Mouse (Mus musculus) heart, postnatal 0 days (tissue): ENCODE measurements around the gene Tet1. TPM values are rescaled to one million over a fixed set of nuclear protein-coding genes. Genes with fewer than 3 reads are reported as not detected.
A peak's percentile ranks its signal among the peaks of the same experiment; 100 is the strongest.

Experiments used
- ATAC-seq: fragments of 200-750 bp; cut with Nextera tagmentation; 2 replicates; pipeline ENCODE4 v1.8.0; 2017; ENCODE audit warnings: low read depth, moderate number of reproducible peaks, moderate library complexity; ENCODE audit not compliant: insufficient read depth
- DNase-seq: peaks from one replicate; pipeline ENCODE4 v3.0.0-alpha.2; 2016; ENCODE audit warnings: low spot score
- H3K27ac ChIP-seq: fragments of 300-500 bp; sonication (generic); 2 replicates; pipeline ENCODE4 v1.5.1; 2014; ENCODE audit warnings: low read depth, mild to moderate bottlenecking
- H3K27me3 ChIP-seq: fragments of 300-500 bp; sonication (generic); 2 replicates; pipeline ENCODE4 v1.6.1; 2014; ENCODE audit warnings: low read length, mixed read lengths; ENCODE audit not compliant: control insufficient read depth, insufficient read depth
- H3K36me3 ChIP-seq: fragments of 300-500 bp; sonication (generic); replicated peaks from 2 replicates; pipeline ENCODE4 v1.6.1; 2014; ENCODE audit warnings: low read length, mixed read lengths; ENCODE audit not compliant: control insufficient read depth, insufficient read depth
- H3K4me1 ChIP-seq: fragments of 300-500 bp; sonication (generic); 2 replicates; pipeline ENCODE4 v1.6.1; 2014; ENCODE audit warnings: antibody characterized with exemption; ENCODE audit not compliant: control insufficient read depth, insufficient read depth
- H3K4me2 ChIP-seq: fragments of 300-500 bp; sonication (generic); 2 replicates; pipeline ENCODE4 v1.6.1; 2014; ENCODE audit warnings: low read depth, mild to moderate bottlenecking, low read length, moderate library complexity
- H3K4me3 ChIP-seq: fragments of 300-500 bp; sonication (generic); 2 replicates; pipeline ENCODE4 v1.5.1; 2014; ENCODE audit warnings: low read depth, low read length
- H3K9ac ChIP-seq: fragments of 300-500 bp; sonication (generic); replicated peaks from 2 replicates; pipeline ENCODE4 v1.6.1; 2014; ENCODE audit warnings: low read depth, low read length, mixed read lengths
- H3K9me3 ChIP-seq: fragments of 300-500 bp; sonication (generic); replicated peaks from 2 replicates; pipeline ENCODE4 v1.6.1; 2016; ENCODE audit warnings: low read length; ENCODE audit not compliant: control insufficient read depth
- CTCF ChIP-seq: IDR thresholded peaks from 2 replicates; pipeline ENCODE4 v1.5.1; 2016; ENCODE audit warnings: antibody characterized with exemption, control low read depth, low read depth
- EP300 ChIP-seq: IDR thresholded peaks from 2 replicates; pipeline ENCODE4 v1.6.1; 2016; ENCODE audit warnings: antibody characterized with exemption, low read depth
- WGBS: fragments of 180-500 bp; shearing (Covaris S2); extraction: QIAGEN DNeasy Blood & Tissue Kit; methylation state at CpG from one replicate; pipeline ENCODE4 v1.1.7; 2014; 5-methylcytosine and 5-hydroxymethylcytosine counted together
- polyA plus RNA-seq: library from polyadenylated mRNA; unstranded; fragments of >200 nt; fragmentation: Nextera tagmentation; extraction: Ambion mirVana; gene quantifications from 2 replicates; pipeline ENCODE4 v1.2.1, GENCODE M21; 2015
- total RNA-seq: library from RNA; depleted of rRNA; stranded (reverse); fragments of >200 nt; gene quantifications from 2 replicates; pipeline ENCODE4 v1.2.3, GENCODE M21; 2014; ENCODE audit warnings: low replicate concordance

The Tet1 gene
- total and polyA plus RNA-seq, 2 experiments from 2014 or later, result 17.3 to 19.9 TPM

DNA sequence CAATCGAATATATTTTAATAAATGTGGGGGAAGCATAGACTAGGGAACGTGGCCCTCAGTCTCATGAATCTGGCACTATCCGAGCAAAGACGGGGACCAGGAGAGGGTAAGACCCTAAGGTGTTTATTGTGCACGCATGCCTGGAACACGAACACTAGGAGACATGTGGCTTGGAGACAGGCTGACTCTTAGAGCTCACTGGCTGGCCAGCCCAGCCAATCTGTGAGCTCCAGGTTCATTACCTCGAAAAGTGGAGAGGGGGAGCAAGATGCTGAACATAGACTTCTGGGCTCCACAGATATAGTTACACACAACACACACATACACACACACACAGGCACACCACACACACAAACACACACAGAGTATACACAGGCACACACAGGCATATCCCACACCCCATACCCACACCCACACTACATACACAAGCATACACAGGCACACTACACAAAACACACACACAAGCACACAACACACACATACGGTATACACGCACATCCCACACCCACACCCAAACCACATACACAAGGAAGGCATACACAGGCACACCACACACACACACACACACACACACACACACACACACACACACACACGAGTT is 52.0 kb downstream of the Tet1 start:
- Histone ChIP-seq H3K4me1 (0 out of 2 replicates have a peak, but pooled peaks cover 5% of the 10 kb centered on the region), H3K9me3 (no peaks in the 10 kb centered on the region), H3K27ac (peak overlapping the region; percentile 87), H3K4me3 (no peak overlapping the region), H3K4me2 (no peak overlapping the region), H3K9ac (no peak overlapping the region), H3K36me3 (no peaks in the 10 kb centered on the region), H3K27me3 (no peaks in the 10 kb centered on the region)
- ATAC-seq, result peak; percentile 44
- DNase-seq, result peak; percentile 36
- 56% methylated on average over 10 of the region's 10 CpGs for WGBS
- TF ChIP-seq CTCF (no peak), EP300 (no peak)

DNA sequence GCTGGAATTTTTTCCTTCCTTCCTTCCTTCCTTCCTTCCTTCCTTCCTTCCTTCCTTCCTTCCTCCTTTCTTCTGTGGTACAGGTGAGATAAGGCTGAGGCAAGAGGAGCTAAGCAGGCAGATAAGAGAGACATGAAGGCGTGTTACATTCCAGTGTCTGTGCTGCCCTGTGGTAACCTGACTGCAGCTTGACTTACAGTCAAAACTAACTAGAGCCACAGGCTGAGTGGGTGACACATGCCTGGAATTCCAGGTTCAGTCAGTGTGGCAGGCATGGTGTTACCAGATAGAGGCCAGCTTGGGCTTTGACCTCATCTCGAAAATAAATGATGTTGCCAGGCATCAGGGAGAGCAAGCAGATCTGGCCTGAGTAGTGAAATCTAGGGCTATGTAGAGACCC is 53.8 kb downstream of the Tet1 start:
- peak overlapping the region; percentile 87 for H3K27ac ChIP-seq
- peak; percentile 77 for DNase-seq
- H3K4me3 ChIP-seq, result no peak overlapping the region
- 24% methylated on average over 2 of the region's 2 CpGs for WGBS
- H3K36me3 ChIP-seq, result no peaks in the 10 kb centered on the region
- TF ChIP-seq EP300 (no peak), CTCF (no peak)
- no peaks in the 10 kb centered on the region for H3K9me3 ChIP-seq
- no peaks in the 10 kb centered on the region for H3K27me3 ChIP-seq
- ATAC-seq, result peak; percentile 87
- H3K9ac ChIP-seq, result no peak overlapping the region
- H3K4me2 ChIP-seq, result no peak overlapping the region
- 0 out of 2 replicates have a peak, but pooled peaks cover 5% of the 10 kb centered on the region for H3K4me1 ChIP-seq

DNA sequence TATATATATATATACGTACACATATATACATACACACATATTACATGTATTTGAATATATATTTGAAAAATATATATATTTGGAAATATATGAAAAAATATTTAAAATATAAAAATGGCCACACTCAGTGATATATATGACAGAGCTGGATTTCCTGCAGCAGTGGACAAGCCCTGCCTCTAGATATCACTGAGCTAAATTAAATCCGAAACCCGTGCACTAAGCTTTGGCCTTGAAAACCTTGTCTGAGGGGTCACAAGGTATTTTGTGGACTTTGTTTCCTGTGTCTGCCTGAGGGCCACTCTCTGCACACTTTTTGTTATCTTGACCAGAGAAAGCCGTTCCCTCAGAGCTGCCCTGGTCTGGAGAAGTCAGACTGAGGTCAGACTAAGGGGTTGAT is 54.2 kb downstream of the Tet1 start:
- Histone ChIP-seq H3K4me1 (0 out of 2 replicates have a peak, but pooled peaks cover 5% of the 10 kb centered on the region), H3K27ac (peak overlapping the region; percentile 87), H3K9ac (no peak overlapping the region), H3K36me3 (no peaks in the 10 kb centered on the region), H3K27me3 (no peaks in the 10 kb centered on the region), H3K9me3 (no peaks in the 10 kb centered on the region), H3K4me2 (no peak overlapping the region), H3K4me3 (no peak overlapping the region)
- DNase-seq (no peak), ATAC-seq (peak; percentile 64)
- 46% methylated on average over 4 of the region's 4 CpGs for WGBS
- TF ChIP-seq CTCF, result no peak
- TF ChIP-seq EP300, result no peak

DNA sequence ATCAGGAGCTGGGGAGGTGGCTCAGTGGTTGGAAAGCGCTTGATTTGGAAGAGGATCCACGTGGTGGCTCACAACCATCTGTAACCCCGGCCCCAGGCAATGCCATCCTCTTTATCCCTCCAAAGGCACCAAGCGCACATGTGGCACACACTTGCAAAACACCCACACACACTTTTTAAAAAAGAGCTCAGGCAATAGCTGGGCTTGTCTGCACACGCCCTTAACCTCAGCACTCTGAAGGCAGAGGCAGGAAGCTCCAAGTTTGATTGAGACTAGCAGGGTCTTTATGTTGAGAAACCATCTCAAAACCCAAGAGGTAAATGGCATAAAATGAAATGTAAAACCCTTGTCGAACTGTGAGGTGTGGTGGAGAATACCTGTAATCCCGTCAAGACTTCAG is 57.2 kb downstream of the Tet1 start:
- Histone ChIP-seq H3K9me3 (no peaks in the 10 kb centered on the region), H3K4me1 (no peaks in the 10 kb centered on the region), H3K36me3 (no peaks in the 10 kb centered on the region), H3K9ac (no peak overlapping the region), H3K27me3 (no peaks in the 10 kb centered on the region), H3K4me2 (no peak overlapping the region), H3K4me3 (no peak overlapping the region), H3K27ac (no peak overlapping the region)
- DNase-seq, result no peak
- TF ChIP-seq EP300 (no peak), CTCF (no peak)
- WGBS, result 75% methylated on average over 7 of the region's 7 CpGs
- ATAC-seq, result no peak

DNA sequence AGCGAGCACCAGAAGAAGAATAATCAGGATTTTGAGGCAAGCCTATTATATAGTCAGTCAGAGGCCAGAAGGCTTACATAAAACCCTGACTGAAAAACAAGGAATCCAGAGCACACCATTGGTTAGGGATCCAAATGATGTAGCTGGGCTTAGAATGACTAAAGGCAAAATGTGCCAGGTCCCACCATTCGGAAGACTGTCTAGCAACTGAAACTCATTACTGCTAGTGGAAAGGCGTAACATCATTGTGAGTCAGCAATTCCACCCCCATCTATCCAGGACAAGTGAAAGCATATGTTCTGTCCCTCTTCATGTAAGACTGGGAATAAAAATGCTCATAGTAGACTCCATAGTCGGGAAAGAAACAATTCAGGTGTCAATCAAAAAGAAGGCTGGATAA is 57.8 kb downstream of the Tet1 start:
- Histone ChIP-seq H3K9me3 (no peaks in the 10 kb centered on the region), H3K27ac (no peak overlapping the region)

DNA sequence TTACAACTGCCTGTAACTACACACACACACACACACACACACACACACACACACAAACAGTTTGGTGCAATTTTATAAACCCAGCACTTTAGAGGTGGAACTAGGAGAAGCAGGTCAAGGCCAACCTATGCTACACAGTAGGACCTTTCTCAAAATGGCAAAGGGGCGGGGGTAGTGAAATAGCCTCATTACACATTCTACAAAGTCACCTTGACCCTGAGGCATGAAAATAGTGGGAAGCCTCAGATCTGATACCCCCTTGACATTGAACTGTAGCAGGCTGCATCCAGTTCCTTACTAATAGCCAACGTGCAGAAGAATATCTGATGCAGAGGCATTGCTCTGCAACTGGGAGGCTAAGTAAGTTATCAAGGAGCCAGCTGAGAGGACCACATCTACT is 60.0 kb downstream of the Tet1 start:
- H3K9me3 ChIP-seq, result no peaks in the 10 kb centered on the region
- H3K4me3 ChIP-seq, result no peak overlapping the region
- ATAC-seq (no peak), DNase-seq (no peak)
- peaks cover 5% of the 10 kb centered on the region; the same call in 1 of the 2 replicates for H3K4me1 ChIP-seq
- no peak overlapping the region for H3K4me2 ChIP-seq
- no peak overlapping the region for H3K9ac ChIP-seq
- no peaks in the 10 kb centered on the region for H3K27me3 ChIP-seq
- no peak overlapping the region for H3K27ac ChIP-seq
- TF ChIP-seq CTCF, result no peak
- no peak for TF ChIP-seq EP300
- H3K36me3 ChIP-seq, result no peaks in the 10 kb centered on the region
- 80% methylated on average over 2 of the region's 2 CpGs for WGBS

More for the DNA sequence above, 57.8 kb downstream of the Tet1 start:
- no peaks in the 10 kb centered on the region for H3K4me1 ChIP-seq
- ATAC-seq (no peak), DNase-seq (no peak)
- no peak overlapping the region for H3K4me3 ChIP-seq
- no peaks in the 10 kb centered on the region for H3K36me3 ChIP-seq
- no peak overlapping the region for H3K4me2 ChIP-seq
- no peak overlapping the region for H3K9ac ChIP-seq
- H3K27me3 ChIP-seq, result no peaks in the 10 kb centered on the region
- TF ChIP-seq EP300 (no peak), CTCF (no peak)
- WGBS, result 71% methylated on average over 4 of the region's 4 CpGs
